Mouse (Mus musculus): ENCODE measurements around the gene Comtd1.
A peak's percentile ranks its signal among the peaks of the same experiment; 100 is the strongest.

Gene Comtd1

GRCm38 (mm10) chr14:21848166-21849154 lies at the start of gene Comtd1:
Comtd1 (minus strand) TSS chr14:21848977.
- peak; percentile 79 to 97 for DNase-seq (ENCODE audit: low spot score in 2 of 2)

GRCm38 (mm10) chr14:21892341-21892659 lies 43.5 kb upstream of the Comtd1 start:
- no peak for DNase-seq (ENCODE audit: low spot score in 2 of 2)

GRCm38 (mm10) chr14:21891581-21892340 lies 43.0 kb upstream of the Comtd1 start:
- DNase-seq (ENCODE audit: low spot score in 2 of 2), result no peak

GRCm38 (mm10) chr14:21890430-21890829 lies 41.7 kb upstream of the Comtd1 start:
- DNase-seq (ENCODE audit: low spot score in 2 of 2), result no peak

GRCm38 (mm10) chr14:21866816-21867215 lies 18.0 kb upstream of the Comtd1 start:
- no peak for DNase-seq (ENCODE audit: low spot score in 2 of 2)

- DNase-seq (ENCODE audit: low spot score in 2 of 2), result no peak
Measured at GRCm38 (mm10) chr14:21866291-21866690, 17.5 kb upstream of the Comtd1 start.

GRCm38 (mm10) chr14:21856886-21857285 lies 8.1 kb upstream of the Comtd1 start:
- DNase-seq (ENCODE audit: low spot score in 2 of 2), result no peak

GRCm38 (mm10) chr14:21855961-21856360 lies 7.2 kb upstream of the Comtd1 start:
- DNase-seq (ENCODE audit: low spot score in 2 of 2), result no peak

GRCm38 (mm10) chr14:21854271-21854670 lies 5.5 kb upstream of the Comtd1 start:
- DNase-seq (ENCODE audit: low spot score in 2 of 2), result no peak

- peak in 1 of 2 experiments; percentile 76 for DNase-seq (ENCODE audit: low spot score in 2 of 2)
Measured at GRCm38 (mm10) chr14:21853456-21854109, 4.8 kb upstream of the Comtd1 start.

- no peak for DNase-seq (ENCODE audit: low spot score in 2 of 2)
Measured at GRCm38 (mm10) chr14:21851996-21852791, 3.4 kb upstream of the Comtd1 start.

- DNase-seq (ENCODE audit: low spot score in 2 of 2), result no peak
Measured at GRCm38 (mm10) chr14:21850419-21851127, 1.8 kb upstream of the Comtd1 start.

- no peak for DNase-seq (ENCODE audit: low spot score in 2 of 2)
Measured at GRCm38 (mm10) chr14:21849524-21850418, 994 bp upstream of the Comtd1 start.

- DNase-seq (ENCODE audit: low spot score in 2 of 2), result no peak
Measured at GRCm38 (mm10) chr14:21847381-21848165, 1.2 kb downstream of the Comtd1 start.

- DNase-seq (ENCODE audit: low spot score in 2 of 2), result no peak
Measured at GRCm38 (mm10) chr14:21846827-21847380, 1.9 kb downstream of the Comtd1 start.

- DNase-seq (ENCODE audit: low spot score in 2 of 2), result no peak
Measured at GRCm38 (mm10) chr14:21843263-21843662, 5.5 kb downstream of the Comtd1 start.

- no peak for DNase-seq (ENCODE audit: low spot score in 2 of 2)
Measured at GRCm38 (mm10) chr14:21841819-21842592, 6.8 kb downstream of the Comtd1 start.
